Mouse (Mus musculus): ENCODE results near the gene Sgsm2.
"Not testable (repeated sequence)": the region's sequence is repeated elsewhere in the genome, so short reads cannot be mapped to it uniquely, and the experiment has no call there.

The Sgsm2 gene

DNA sequence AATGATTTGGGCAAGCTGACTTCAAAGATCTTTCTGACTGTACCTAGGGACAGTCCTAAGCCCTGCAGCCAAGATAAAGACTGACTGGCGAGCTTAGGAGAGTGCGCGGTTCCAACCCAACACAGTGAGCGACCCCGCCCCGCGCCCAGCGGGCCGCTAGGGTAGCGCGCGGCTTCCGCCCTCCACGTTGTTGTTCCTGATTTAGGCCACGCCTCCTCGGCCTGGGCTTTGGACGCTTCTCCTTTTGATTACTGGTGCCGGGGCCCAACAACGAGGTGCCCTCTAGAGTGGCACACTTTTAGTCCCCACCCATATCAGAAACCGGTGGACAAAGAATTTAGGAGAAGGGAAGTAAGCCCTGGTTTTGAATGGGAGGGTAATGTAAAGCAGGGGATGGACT lies 67.0 kb downstream of the Sgsm2 start:
- DNase-seq (ENCODE audit: low read depth, low spot score) = no peak

- DNase-seq (ENCODE audit: low read depth, low spot score) = no peak
Observed at GRCm38 (mm10) chr11:74828965-74829550, 67.8 kb downstream of the Sgsm2 start.

- no peak for DNase-seq (ENCODE audit: low read depth, low spot score)
Observed at GRCm38 (mm10) chr11:74828404-74828931, 68.4 kb downstream of the Sgsm2 start.

DNA sequence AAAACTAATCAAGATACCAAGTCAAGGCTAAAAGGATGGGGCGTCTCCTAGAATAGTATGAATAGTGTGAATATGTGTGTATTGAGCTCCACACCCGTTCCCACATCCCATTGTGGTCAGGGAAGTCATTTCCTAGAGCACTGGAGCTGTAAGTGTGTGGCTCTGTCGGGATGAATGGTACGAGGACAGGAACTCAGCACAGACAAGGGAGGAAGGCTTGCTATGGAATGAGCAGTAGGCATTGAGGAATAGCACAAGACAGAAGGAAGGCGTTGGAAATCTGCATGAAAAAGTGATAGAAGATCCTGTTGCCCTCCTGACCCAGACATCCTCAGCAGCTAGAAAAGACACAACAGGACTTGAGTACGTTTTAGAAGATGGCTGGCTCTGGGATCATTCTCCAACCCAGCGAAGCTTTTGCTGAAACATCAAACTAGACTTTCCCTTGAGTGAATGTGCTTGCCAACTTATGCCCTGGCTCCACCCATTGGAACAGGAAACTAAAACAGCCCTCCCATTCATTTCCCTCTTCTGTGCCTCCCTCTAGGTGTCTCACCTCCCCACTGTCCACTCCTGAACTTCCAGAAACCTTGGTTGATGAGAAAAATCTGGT lies 69.0 kb downstream of the Sgsm2 start:
- no peak for DNase-seq (ENCODE audit: low read depth, low spot score)

- no peak for DNase-seq (ENCODE audit: low read depth, low spot score)
Observed at GRCm38 (mm10) chr11:74826702-74827101, 70.2 kb downstream of the Sgsm2 start.

DNA sequence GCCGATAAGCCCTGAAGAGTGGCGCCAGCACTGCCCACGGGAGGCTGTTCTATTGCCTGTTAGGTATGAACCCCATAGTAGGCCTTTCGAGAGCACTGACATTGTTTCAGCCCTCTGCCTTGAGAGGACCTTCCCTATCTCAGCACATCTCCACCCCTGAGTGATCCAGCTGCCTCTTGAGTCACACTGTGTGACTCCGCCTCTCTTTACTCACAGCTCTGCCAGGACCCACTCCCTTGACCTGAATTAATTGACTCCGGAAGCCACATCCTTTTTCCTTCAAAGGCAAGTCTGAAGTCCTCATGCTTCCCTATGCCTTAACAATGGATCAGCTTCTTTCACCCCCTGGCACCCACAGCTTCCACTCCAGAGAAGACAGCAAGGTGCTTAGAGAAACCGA lies 70.7 kb downstream of the Sgsm2 start:
- no peak for DNase-seq (ENCODE audit: low read depth, low spot score)

DNA sequence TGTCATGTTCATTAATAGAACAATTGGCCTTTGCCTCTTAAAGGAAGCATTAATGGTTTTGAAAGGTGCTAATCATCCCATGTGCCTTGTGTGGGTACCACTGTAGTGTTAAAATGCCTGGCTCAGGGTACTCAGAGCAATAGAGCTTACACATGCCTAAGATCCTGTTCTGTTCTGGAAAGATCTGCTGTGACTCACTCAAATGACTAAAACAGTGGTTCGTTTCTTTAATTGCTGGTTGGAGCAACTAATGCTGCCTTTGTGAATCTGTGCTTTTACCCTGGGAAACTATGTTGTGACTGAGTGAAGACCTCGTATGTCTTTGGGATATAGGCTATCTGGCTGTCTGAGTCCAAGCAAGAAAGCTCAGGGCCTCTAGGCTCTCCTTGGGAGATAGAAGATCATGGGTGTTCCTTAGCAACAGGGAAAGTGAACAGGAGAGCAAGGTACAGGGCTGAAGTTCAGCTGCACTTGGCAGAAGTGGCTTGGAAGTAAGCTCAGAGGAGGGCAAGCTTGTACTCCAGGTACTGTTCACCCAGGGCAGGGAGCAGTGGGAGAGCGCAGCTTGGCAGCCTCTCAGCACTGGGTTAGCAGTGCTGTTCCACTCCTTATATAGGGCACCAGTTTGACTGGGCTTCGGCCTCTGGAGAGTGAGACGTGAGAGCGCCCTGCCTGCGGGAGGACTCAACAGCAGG lies 74.0 kb downstream of the Sgsm2 start:
- no peak for DNase-seq (ENCODE audit: low read depth, low spot score)

- DNase-seq (ENCODE audit: low read depth, low spot score) = no peak
Observed at GRCm38 (mm10) chr11:74821463-74821862, 75.4 kb downstream of the Sgsm2 start.

- no peak for DNase-seq (ENCODE audit: low read depth, low spot score)
Observed at GRCm38 (mm10) chr11:74820921-74821320, 75.9 kb downstream of the Sgsm2 start.

GRCm38 (mm10) chr11:74815795-74816194 lies 81.1 kb downstream of the Sgsm2 start:
- DNase-seq (ENCODE audit: low read depth, low spot score) = no peak

GRCm38 (mm10) chr11:74811538-74811937 lies 85.3 kb downstream of the Sgsm2 start:
- no peak for DNase-seq (ENCODE audit: low read depth, low spot score)

- not testable (repeated sequence) for DNase-seq (ENCODE audit: low read depth, low spot score)
Observed at GRCm38 (mm10) chr11:74811027-74811426, 85.8 kb downstream of the Sgsm2 start.

DNA sequence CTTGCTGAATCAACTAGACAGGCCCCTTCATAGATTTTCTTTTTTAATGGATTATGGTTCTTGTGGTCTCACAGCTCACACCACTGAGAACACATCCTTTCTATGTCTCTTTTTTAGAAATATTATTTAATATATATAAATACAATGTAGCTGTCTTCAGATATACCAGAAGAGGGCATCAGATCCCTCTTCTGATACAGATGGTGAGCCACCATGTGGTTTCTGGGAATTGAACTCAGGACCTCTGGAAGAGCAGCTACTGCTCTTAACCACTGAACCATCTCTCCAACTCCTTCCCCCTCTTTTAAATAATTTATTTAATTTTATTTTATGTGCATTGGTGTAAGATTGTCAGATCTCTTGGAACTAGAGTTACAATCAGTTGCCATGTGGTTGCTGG lies 86.7 kb downstream of the Sgsm2 start:
- no peak for DNase-seq (ENCODE audit: low read depth, low spot score)

GRCm38 (mm10) chr11:74808251-74808853 lies 88.5 kb downstream of the Sgsm2 start:
- DNase-seq (ENCODE audit: low read depth, low spot score) = no peak

GRCm38 (mm10) chr11:74807246-74807882 lies 89.5 kb downstream of the Sgsm2 start:
- DNase-seq (ENCODE audit: low read depth, low spot score) = no peak

DNA sequence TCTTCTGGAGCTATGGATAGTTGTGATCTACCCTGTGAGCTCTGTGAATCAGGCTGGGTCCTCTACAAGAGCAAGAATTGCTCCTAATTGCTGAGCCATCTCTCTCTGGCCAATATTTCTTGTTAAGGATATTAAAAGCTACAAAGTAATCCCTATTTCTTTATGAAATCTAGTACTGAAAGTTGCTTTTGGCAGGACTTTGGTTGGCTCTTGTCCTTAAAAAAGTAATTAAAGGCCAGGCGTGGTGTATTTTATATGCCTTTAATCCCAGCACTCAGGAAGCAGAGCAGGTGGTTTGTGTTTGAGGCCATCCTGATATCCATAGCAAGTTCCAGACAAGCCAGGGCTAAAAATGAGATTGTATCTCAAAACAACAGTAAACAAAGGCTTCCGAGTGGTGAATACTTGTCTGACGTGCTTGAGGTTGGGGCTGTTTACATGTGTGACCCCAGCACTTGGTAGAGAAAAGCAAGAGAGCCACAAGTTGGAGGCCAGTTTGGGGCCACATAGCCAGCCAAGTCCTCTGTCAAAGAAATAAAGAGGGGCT lies 92.7 kb downstream of the Sgsm2 start:
- no peak for DNase-seq (ENCODE audit: low read depth, low spot score)

DNA sequence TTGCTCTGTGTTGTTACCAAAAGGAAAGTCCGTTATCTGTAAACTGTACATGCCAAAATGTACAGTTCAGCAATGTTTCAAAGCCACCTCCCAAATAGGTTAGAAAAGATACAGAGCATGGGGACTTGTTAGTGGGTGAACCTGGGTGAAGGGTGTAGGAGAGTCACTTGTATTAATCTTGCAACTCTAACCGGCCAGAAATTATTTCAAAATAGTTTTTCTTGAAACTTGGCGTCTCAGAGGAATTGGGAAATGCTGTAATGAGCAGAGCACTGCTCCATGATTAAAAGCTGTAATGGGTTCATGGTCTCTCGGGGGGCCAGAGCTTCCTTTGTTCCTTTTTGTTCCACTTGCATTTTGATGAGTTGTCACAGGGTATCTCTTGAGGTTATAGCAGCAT lies 96.2 kb downstream of the Sgsm2 start:
- DNase-seq (ENCODE audit: low read depth, low spot score) = no peak

Data from retina, adult 2 months (tissue).